Mouse (Mus musculus): ENCODE measurements around the gene Glrx2.

Glrx2 gene

DNA sequence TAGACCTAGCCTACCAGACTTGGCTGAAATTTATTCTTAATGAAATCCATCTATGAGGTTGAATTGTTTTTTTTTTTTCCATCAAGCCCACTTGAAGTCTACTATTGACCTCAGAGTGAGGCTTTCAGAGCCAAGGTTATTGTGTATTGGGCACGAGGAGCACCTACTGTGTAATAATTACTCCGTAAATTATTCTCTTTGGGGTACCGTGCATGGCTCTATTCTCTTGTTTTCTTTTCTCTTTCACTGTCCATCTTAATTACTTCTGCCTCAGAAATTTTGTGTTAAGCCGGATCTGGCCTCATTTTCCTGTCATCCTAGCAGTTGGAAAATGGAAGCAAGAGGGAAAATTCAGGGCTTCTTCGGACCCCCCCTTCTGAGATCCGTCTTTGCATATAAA lies 26.0 kb downstream of the Glrx2 start:
- no peak for DNase-seq (ENCODE audit: low read depth, low spot score)

DNA sequence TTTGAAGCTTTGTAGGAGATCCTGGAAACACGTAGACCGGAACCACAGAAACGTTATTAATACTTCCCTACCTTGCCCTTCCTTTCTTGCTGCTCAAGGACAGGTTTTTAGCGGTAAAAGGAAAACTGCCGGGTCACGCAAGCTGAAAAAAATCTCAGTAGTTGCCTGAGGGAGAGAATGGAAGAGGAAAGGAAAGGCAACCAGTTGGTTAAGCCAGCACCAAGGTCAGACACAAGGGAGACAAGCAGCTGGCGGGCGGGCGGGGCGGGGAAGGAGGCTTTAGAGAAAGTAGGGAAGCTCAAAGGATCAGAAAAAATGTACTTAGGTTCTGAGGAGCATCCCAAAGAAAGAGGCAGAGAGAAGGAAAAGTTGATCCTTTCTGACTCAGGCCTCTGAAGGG lies 29.7 kb downstream of the Glrx2 start:
- no peak for DNase-seq (ENCODE audit: low read depth, low spot score)

- DNase-seq (ENCODE audit: low read depth, low spot score), result no peak
These were observed 46.0 kb downstream of the Glrx2 start for GRCm38 (mm10) chr1:143762159-143762558.

DNA sequence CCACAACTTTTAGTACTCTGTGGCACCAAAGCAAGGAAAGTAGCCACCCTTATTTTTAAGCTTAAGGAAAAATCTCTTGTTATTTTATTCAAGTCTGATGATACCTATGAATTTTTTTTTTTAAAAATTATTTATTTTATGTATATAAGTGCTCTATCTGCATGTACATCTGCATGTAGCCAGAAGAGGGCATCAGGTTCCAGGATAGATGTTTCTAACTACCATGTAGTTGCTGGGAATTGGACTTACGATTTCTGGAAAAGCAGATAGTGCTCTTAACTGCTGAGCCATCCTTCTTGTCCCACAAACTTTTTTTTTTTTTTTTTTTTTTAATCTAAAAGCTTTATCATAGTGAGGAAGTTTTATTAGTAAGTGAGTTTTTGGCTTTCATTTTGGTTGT lies 48.3 kb downstream of the Glrx2 start:
- DNase-seq (ENCODE audit: low read depth, low spot score), result peak; percentile 65

GRCm38 (mm10) chr1:143765801-143766200 lies 49.7 kb downstream of the Glrx2 start:
- DNase-seq (ENCODE audit: low read depth, low spot score), result no peak

- no peak for DNase-seq (ENCODE audit: low read depth, low spot score)
These were observed 50.1 kb downstream of the Glrx2 start for GRCm38 (mm10) chr1:143766238-143766637.

GRCm38 (mm10) chr1:143770444-143771109 lies 54.4 kb downstream of the Glrx2 start:
- no peak for DNase-seq (ENCODE audit: low read depth, low spot score)

GRCm38 (mm10) chr1:143773082-143773481 lies 56.9 kb downstream of the Glrx2 start:
- no peak for DNase-seq (ENCODE audit: low read depth, low spot score)

DNA sequence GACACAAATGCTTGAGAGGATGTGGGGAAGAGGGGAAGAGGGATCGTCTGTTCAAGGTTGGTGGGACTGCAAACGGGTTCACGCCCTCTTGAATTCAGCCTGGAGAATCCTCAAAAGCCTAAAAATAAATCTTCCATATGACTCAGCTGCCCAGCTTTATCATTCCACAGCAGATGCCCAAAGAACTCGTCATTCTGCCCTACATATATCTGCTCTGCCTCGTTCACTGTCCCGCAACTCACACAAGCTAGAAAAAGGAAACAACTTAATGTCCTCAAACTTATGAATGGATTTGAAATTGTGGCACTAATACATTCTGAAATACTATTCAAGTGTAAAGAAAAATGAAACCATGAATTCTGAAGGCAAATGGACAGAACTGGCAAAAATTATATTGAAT lies 57.8 kb downstream of the Glrx2 start:
- DNase-seq (ENCODE audit: low read depth, low spot score), result peak; percentile 79

DNA sequence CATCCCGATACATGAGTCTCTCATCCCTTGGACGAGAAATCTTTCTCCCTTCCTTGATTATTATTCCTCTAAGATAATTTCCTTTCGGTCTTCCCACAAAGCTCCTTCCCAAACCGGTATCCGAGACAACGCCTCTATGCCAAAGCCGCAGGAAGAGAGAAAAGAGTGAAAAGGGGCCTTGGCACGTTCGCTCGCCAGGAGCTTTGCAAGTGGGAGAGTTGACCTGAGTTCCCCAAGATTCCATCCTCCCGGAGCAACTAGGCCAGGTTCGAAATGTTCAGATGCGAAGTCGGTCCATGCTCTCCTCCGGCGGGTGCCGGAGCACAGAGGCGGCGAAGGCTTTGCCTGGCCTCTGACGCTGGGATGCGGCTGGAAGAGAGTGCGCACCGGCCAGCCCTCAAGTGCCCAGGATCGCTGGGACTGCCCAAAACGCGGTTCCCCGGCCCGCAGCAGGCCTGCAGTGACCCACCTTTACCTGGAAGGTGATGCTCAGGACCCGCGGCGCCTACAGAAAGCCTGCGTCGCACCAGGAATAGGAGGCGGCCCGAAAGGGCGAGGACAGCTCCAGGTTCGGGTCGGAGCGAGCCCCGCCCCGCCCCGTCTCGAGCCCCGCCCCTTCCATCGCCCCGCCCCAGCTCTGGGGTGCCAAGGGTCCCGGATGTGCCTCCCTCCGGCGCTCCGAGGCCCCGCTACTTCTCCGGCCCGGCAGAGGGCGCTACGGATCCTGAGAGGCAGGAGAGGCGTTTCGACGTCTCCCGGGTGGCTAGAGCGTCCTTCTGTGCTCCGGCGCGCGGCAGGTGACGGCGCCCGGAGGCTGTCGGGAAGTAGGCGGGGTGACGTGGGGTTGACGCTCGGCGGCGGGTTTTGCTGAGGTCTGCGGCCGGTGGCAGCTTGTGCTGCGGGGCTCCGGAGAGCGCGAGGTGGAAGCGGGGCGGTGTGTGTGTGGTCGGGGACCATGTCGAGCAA lies 60.6 kb downstream of the Glrx2 start, which contains the start of the genes Trove2 and Uchl5:
Trove2 (minus strand) TSS at position 623 of the 966 bp plus-strand sequence.
Uchl5 (plus strand) TSS at position 827 of the 966 bp plus-strand sequence.
- DNase-seq (ENCODE audit: low read depth, low spot score), result peak; percentile 95

- peak; percentile 41 for DNase-seq (ENCODE audit: low read depth, low spot score)
These were observed 61.5 kb downstream of the Glrx2 start for GRCm38 (mm10) chr1:143777558-143778218.

DNA sequence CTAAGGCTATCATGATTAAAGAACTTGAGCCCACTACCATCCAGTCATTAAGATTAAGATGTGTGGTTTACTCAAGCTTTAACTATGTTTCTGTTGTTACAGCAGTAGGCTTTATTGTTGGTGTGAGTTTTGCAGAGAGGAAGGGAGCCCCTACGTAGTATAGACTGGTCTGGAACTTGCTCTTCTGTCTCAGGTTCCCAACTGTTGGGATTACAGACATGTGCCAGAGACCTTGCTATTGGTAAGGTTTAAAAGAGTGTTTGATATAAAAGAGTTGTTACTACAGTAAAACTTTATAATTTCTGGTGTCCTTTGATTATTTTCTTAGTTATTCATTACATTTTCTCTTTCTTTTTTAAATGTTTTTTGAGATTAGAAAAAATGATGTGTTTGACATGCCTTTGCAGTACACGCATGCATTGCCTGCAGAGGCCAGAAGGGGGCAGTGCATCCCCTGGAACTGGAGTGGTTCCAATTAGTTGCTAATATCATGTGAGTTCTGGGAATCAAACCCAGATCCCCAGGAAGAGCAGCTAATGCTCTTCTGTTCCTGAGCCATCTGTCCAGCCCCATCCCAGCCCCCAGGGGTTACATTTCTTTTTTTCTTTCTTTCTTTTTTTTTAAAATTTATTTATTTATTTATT lies 72.6 kb downstream of the Glrx2 start:
- peak; percentile 65 for DNase-seq (ENCODE audit: low read depth, low spot score)

Measured in 3T3-L1 (cell line).